In genomic region chr1:93975764-93976163, GRCm38 (mm10) we compare ENCODE assay signal across 30 mouse cellular contexts. TPM values are rescaled to one million over a fixed set of nuclear protein-coding genes. Genes with fewer than 3 reads are reported as not detected.
"Had no signal": no experiment of that assay in that cellular context is flagged by ENCODE, and none has a peak within 500 bp of the region (broad histone marks: within the 10 kb centered on the region; RNA-seq: fewer than 3 reads in every experiment).

No protein-coding gene starts in this region.

RNA-seq across cellular contexts. Expression of gene Gal3st2c, which starts 14.5 kb away (rescaled TPM):
- total RNA-seq: hindbrain, postnatal 0 days; left cerebral cortex, postnatal 25 days; liver, adult 2 months had no signal
- polyA plus RNA-seq: heart, embryonic 10.5 days; heart, embryonic 13.5 days; hindbrain, embryonic 11.5 days; hindbrain, embryonic 13.5 days; hindbrain, embryonic 15.5 days; hindbrain, postnatal 0 days; intestine, embryonic 14.5 days; intestine, embryonic 16.5 days; kidney, adult 2 months; kidney, embryonic 15.5 days; kidney, postnatal 0 days; limb, embryonic 11.5 days; limb, embryonic 13.5 days; limb, embryonic 15.5 days; liver, adult 2 months; liver, embryonic 12.5 days; liver, embryonic 14.5 days had no signal

RNA-seq across cellular contexts. Expression of gene Neu4, which starts 44.5 kb away (rescaled TPM):
- total RNA-seq: gastrocnemius, adult 18-20 months; gastrocnemius, adult 8-10 months; gastrocnemius, postnatal 14 days; gastrocnemius, postnatal 36 days; heart, adult 2 months; heart, postnatal 10 days; heart, postnatal 25 days; heart, postnatal 4 days; liver, adult 2 months had no signal
- polyA plus RNA-seq: gonadal fat pad, adult 2 months; heart, adult 2 months; heart, embryonic 10.5 days; heart, embryonic 15.5 days; hindbrain, embryonic 11.5 days; hindbrain, embryonic 13.5 days; hindbrain, embryonic 15.5 days; intestine, embryonic 14.5 days; intestine, embryonic 16.5 days; kidney, adult 2 months; kidney, embryonic 15.5 days; kidney, postnatal 0 days; large intestine, adult 2 months; limb, embryonic 11.5 days; limb, embryonic 13.5 days; limb, embryonic 15.5 days; liver, adult 2 months; liver, embryonic 12.5 days; liver, embryonic 14.5 days had no signal

RNA-seq across cellular contexts. Expression of gene Gal3st2b, which starts 57.7 kb away (rescaled TPM):
- total RNA-seq: gastrocnemius, adult 18-20 months; gastrocnemius, postnatal 14 days; hindbrain, postnatal 0 days; left cerebral cortex, adult 18-20 months; liver, adult 2 months had no signal
- polyA plus RNA-seq: heart, embryonic 10.5 days; heart, embryonic 13.5 days; heart, embryonic 15.5 days; hindbrain, embryonic 11.5 days; hindbrain, embryonic 13.5 days; hindbrain, embryonic 15.5 days; intestine, embryonic 14.5 days; kidney, embryonic 15.5 days; kidney, postnatal 0 days; limb, embryonic 11.5 days; liver, adult 2 months; liver, embryonic 12.5 days; liver, embryonic 14.5 days had no signal
